Comparison of ENCODE assay signal across 28 mouse cellular contexts in the genomic region with DNA sequence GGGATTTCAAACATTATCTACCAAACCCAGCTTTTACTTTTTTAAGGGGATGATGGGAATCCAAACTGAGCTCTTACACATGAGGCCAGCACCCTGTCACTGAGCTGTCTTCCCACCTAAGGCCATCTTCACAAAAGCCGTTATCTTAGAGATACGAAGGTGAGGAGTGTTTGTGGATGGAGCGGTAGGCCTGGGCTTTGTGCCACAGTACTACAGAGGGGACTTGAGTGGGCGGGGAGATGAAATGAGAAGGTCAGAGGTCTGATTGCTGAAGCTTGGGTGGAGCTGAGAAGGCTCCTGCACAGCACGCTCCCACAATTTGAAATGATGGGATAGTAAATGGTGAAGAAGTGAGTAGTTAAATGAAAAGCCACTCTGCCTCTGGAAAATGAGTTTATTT. TPM values are rescaled to one million over a fixed set of nuclear protein-coding genes. Genes with fewer than 3 reads are reported as not detected.
DNase-seq lines count a peak whose midpoint lies in the region; ATAC-seq and TF ChIP-seq lines count a peak whose summit lies in the region.
"Had no signal": no experiment of that assay in that cellular context is flagged by ENCODE, and none has a peak within 500 bp of the region (broad histone marks: within the 10 kb centered on the region; RNA-seq: fewer than 3 reads in every experiment).

No protein-coding gene starts in this region.

- WGBS in heart, adult 2 months = 50% methylated on average over 5 of the region's 5 CpGs
- WGBS in heart, embryonic 11.5 days (ENCODE audit: insufficient replicate concordance) = 38% methylated on average over 5 of the region's 5 CpGs
- 26% methylated on average over 5 of the region's 5 CpGs for WGBS in heart, postnatal 0 days

- 0 out of 2 replicates have a peak, but pooled peaks have one; percentile 14 for TF ChIP-seq EP300 in heart, adult 2 months (IDR thresholded peaks at IDR 0.05; ENCODE audit: insufficient read depth, low read depth, low read length)
- TF ChIP-seq EP300 in heart, postnatal 0 days (IDR thresholded peaks at IDR 0.05; ENCODE audit: low read depth) = peak; percentile 28; the same call in 1 of the 2 replicates

- H3K9ac ChIP-seq in heart, adult 2 months (ENCODE audit: low read depth, low read length) = no peak overlapping the region
- no peak overlapping the region for H3K9ac ChIP-seq in heart, embryonic 11.5 days (ENCODE audit: low read depth, low read length)
- no peak overlapping the region for H3K9ac ChIP-seq in heart, postnatal 0 days (replicated peaks; ENCODE audit: low read depth, low read length)
- H3K9ac ChIP-seq: embryonic facial prominence, embryonic 13.5 days; embryonic facial prominence, embryonic 15.5 days; forebrain, embryonic 12.5 days had no signal

- H3K27me3 ChIP-seq in heart, adult 2 months (ENCODE audit: control insufficient read depth, insufficient read depth, low read length) = no peaks in the 10 kb centered on the region
- no peaks in the 10 kb centered on the region; the same call in 1 of the 2 replicates for H3K27me3 ChIP-seq in heart, embryonic 11.5 days (ENCODE audit: control insufficient read depth, insufficient read depth, low read length)
- H3K27me3 ChIP-seq in heart, postnatal 0 days (ENCODE audit: control insufficient read depth, insufficient read depth, low read length) = 0 out of 2 replicates have a peak, but pooled peaks cover 3% of the 10 kb centered on the region
- H3K27me3 ChIP-seq: CH12.LX; embryonic facial prominence, embryonic 13.5 days; embryonic facial prominence, embryonic 15.5 days; forebrain, embryonic 12.5 days had no signal

- no peak overlapping the region for H3K4me3 ChIP-seq in heart, adult 2 months
- H3K4me3 ChIP-seq in heart, embryonic 11.5 days (ENCODE audit: low read depth, low read length) = no peak overlapping the region
- H3K4me3 ChIP-seq in heart, postnatal 0 days (ENCODE audit: low read depth, low read length) = no peak overlapping the region
- H3K4me3 ChIP-seq: embryonic facial prominence, embryonic 13.5 days; embryonic facial prominence, embryonic 15.5 days; erythroblast, embryonic 14.5 days; forebrain, embryonic 10.5 days; forebrain, embryonic 12.5 days had no signal

- H3K36me3 ChIP-seq in heart, adult 2 months (ENCODE audit: control insufficient read depth, insufficient read depth, low read length) = no peaks in the 10 kb centered on the region
- H3K36me3 ChIP-seq in heart, embryonic 11.5 days (ENCODE audit: control insufficient read depth, insufficient read depth, low read length) = no peaks in the 10 kb centered on the region
- H3K36me3 ChIP-seq in heart, postnatal 0 days (replicated peaks; ENCODE audit: control insufficient read depth, insufficient read depth, low read length) = no peaks in the 10 kb centered on the region
- H3K36me3 ChIP-seq: embryonic facial prominence, embryonic 13.5 days; embryonic facial prominence, embryonic 15.5 days; forebrain, embryonic 10.5 days; forebrain, embryonic 12.5 days; G1E had no signal

- no peaks in the 10 kb centered on the region for H3K9me3 ChIP-seq in heart, embryonic 11.5 days (replicated peaks; ENCODE audit: control insufficient read depth, low read length)
- no peaks in the 10 kb centered on the region for H3K9me3 ChIP-seq in heart, postnatal 0 days (replicated peaks; ENCODE audit: control insufficient read depth, low read length)
- H3K9me3 ChIP-seq: embryonic facial prominence, embryonic 13.5 days; embryonic facial prominence, embryonic 15.5 days; forebrain, embryonic 10.5 days; forebrain, embryonic 12.5 days; G1E had no signal

- no peak for ATAC-seq in heart, embryonic 11.5 days (replicated peaks; ENCODE audit: insufficient number of reproducible peaks, low FRiP score, low TSS enrichment)
- ATAC-seq in heart, postnatal 0 days (ENCODE audit: insufficient read depth, low read depth) = no peak
- ATAC-seq: activated CD4-positive, CD25-positive, alpha-beta regulatory T cell, adult 4 months; CD4-positive, CD25-positive, alpha-beta regulatory T cell, adult 4 months; forebrain, embryonic 14.5 days; Patski had no signal

- no peak for TF ChIP-seq POLR2A in heart, adult 2 months (IDR thresholded peaks at IDR 0.05; ENCODE audit: insufficient read depth, low read depth, low read length)

- H3K4me2 ChIP-seq in heart, embryonic 11.5 days = no peak overlapping the region
- no peak overlapping the region for H3K4me2 ChIP-seq in heart, postnatal 0 days (ENCODE audit: low read depth, low read length)
- H3K4me2 ChIP-seq: embryonic facial prominence, embryonic 13.5 days; embryonic facial prominence, embryonic 15.5 days; forebrain, embryonic 12.5 days had no signal

- peak; percentile 86 for DNase-seq in heart, adult 11 months
- DNase-seq in heart, adult 8-10 months (ENCODE audit: low spot score) = no peak
- no peak for DNase-seq in heart, adult 2 months
- DNase-seq in heart, postnatal 0 days (ENCODE audit: low spot score) = peak; percentile 60
- DNase-seq in heart, postnatal 25 days (ENCODE audit: low spot score) = no peak
- DNase-seq in heart, postnatal 4 days = peak; percentile 40
- DNase-seq: adrenal gland, adult 8-10 months; adrenal gland, postnatal 14 days; adrenal gland, postnatal 36 days; B cell, adult 2 months; cerebellum, adult 11-12 months; cerebellum, adult 2 months; cerebellum, adult 9-11 months; cerebellum, postnatal 14 days; cerebellum, postnatal 36 days; embryo, embryonic 11 days had no signal

- intact Hi-C loops in heart, adult 2 months (cut with DNase I) = no loop called here
- intact Hi-C loops in heart, postnatal 25 days (cut with DNase I) = no loop called here

- no peaks in the 10 kb centered on the region for H3K79me2 ChIP-seq in heart, adult 2 months (replicated peaks; ENCODE audit: control insufficient read depth, insufficient read depth, low read length)

- peaks cover 6% of the 10 kb centered on the region for H3K4me1 ChIP-seq in heart, adult 2 months (ENCODE audit: control insufficient read depth, insufficient read depth, low read length)
- 0 out of 2 replicates have a peak, but pooled peaks cover 6% of the 10 kb centered on the region for H3K4me1 ChIP-seq in heart, embryonic 11.5 days (ENCODE audit: control insufficient read depth, insufficient read depth, low read length)
- peaks cover 15% of the 10 kb centered on the region; the same call in 1 of the 2 replicates for H3K4me1 ChIP-seq in heart, postnatal 0 days (ENCODE audit: control insufficient read depth, insufficient read depth)
- H3K4me1 ChIP-seq: embryonic facial prominence, embryonic 13.5 days; embryonic facial prominence, embryonic 15.5 days; forebrain, embryonic 12.5 days had no signal

- H3K27ac ChIP-seq in heart, adult 2 months = no peak overlapping the region
- H3K27ac ChIP-seq in heart, embryonic 11.5 days (ENCODE audit: low read depth, low read length) = no peak overlapping the region
- H3K27ac ChIP-seq in heart, postnatal 0 days (ENCODE audit: low read depth) = no peak overlapping the region
- H3K27ac ChIP-seq: embryonic facial prominence, embryonic 13.5 days; embryonic facial prominence, embryonic 15.5 days; forebrain, embryonic 10.5 days; forebrain, embryonic 12.5 days had no signal

- no peak for TF ChIP-seq CTCF in heart, adult 2 months (IDR thresholded peaks at IDR 0.05)
- TF ChIP-seq CTCF in heart, postnatal 0 days (IDR thresholded peaks at IDR 0.05; ENCODE audit: low read depth) = no peak

RNA-seq across cellular contexts. Expression of gene Bcl2l11, which starts 21.0 kb away (rescaled TPM):
- total RNA-seq in heart, adult 8-10 months (2022) = 10 to 100 TPM in 2 of 4 experiments, 1 to 10 TPM in 2; 7.6 to 16.4 (median 11.3) TPM
- total RNA-seq in heart, adult 2 months (2021) = 10 to 100 TPM; 13.5 to 19.9 TPM
- 10.9 and 14.9 TPM in 2 replicates for polyA plus RNA-seq in heart, adult 2 months (2012; rRNA removed)
- polyA plus RNA-seq in heart, embryonic 11.5 days (2014; fragmentation: Nextera tagmentation; extraction: Ambion mirVana) = 11.3 and 15.2 TPM in 2 replicates
- total RNA-seq in heart, postnatal 0 days (2014; rRNA removed; ENCODE audit: low replicate concordance) = 26.1 and 26.6 TPM in 2 replicates
- 18.2 and 22.4 TPM in 2 replicates for polyA plus RNA-seq in heart, postnatal 0 days (2015; fragmentation: Nextera tagmentation; extraction: Ambion mirVana)
- total RNA-seq in heart, postnatal 25 days (2021) = 10 to 100 TPM; 15.2 to 18.8 TPM
- total RNA-seq in heart, postnatal 4 days (2021) = 10 to 100 TPM; 28.2 to 29.9 TPM

Comparison
In these comparisons a context has a peak if more than half of its experiments do, and no peak if none do; other contexts are left out.
1. DNase-seq: peak in heart, adult 11 months (single experiment), heart, postnatal 0 days (single experiment) and heart, postnatal 4 days (single experiment); none in heart, adult 8-10 months (single experiment), heart, adult 2 months (0 of 2) and heart, postnatal 25 days (single experiment).